Comparison of ENCODE assay signal across 8 mouse cellular contexts in genomic region chr7:45699523-45700141, GRCm38 (mm10). TPM values are rescaled to one million over a fixed set of nuclear protein-coding genes. Genes with fewer than 3 reads are reported as not detected.
A peak's percentile ranks its signal among the peaks of the same experiment; 100 is the strongest.
DNase-seq lines count a peak whose midpoint lies in the region; ATAC-seq lines count a peak whose summit lies in the region.

TSS of gene Car11 (plus strand) at chr7:45699843.

- intact Hi-C loops in left cerebral cortex, postnatal 14 days (cut with DNase I) = loop anchor here (5.0 to 10.0 kb wide), 2 partner anchors 57 to 235 kb away; partner anchors contain the start of gene Bax

- H3K27me3 ChIP-seq in neural tube, embryonic 14.5 days (ENCODE audit: control insufficient read depth, insufficient read depth, low read length) = peaks cover 7% of the 10 kb centered on the region; the same call in 1 of the 2 replicates

- peaks cover 10% of the 10 kb centered on the region; the same call in 1 of the 2 replicates for H3K4me1 ChIP-seq in neural tube, embryonic 14.5 days (ENCODE audit: control insufficient read depth, insufficient read depth, low read length)

- H3K9ac ChIP-seq in neural tube, embryonic 14.5 days (replicated peaks; ENCODE audit: low read depth, low read length) = peak within 1 kb of the TSS; percentile 67

- no peaks in the 10 kb centered on the region for H3K9me3 ChIP-seq in neural tube, embryonic 14.5 days (ENCODE audit: control insufficient read depth, low read length)

- 2% methylated on average over 35 of the region's 36 CpGs for WGBS in neural tube, embryonic 14.5 days

- H3K4me3 ChIP-seq in neural tube, embryonic 14.5 days (ENCODE audit: low read depth, low read length) = peak within 1 kb of the TSS; percentile 46

- H3K4me2 ChIP-seq in neural tube, embryonic 14.5 days (ENCODE audit: low read depth, low read length) = peak within 1 kb of the TSS; percentile 85

- peak within 1 kb of the TSS; percentile 70 for H3K27ac ChIP-seq in neural tube, embryonic 14.5 days (ENCODE audit: low read depth, low read length)

- ATAC-seq in neural tube, embryonic 14.5 days (ENCODE audit: low read depth) = no peak

- peak; percentile 59 for DNase-seq in cerebellum, adult 11 months
- no peak for DNase-seq in cerebellum, postnatal 4 days (ENCODE audit: low spot score in 2 of 2)
- peak; percentile 35 for DNase-seq in retina, postnatal 1 day
- no peak for DNase-seq in retina, embryonic 14.5 days (ENCODE audit: low spot score)
- peak; percentile 36 for DNase-seq in gastrocnemius, postnatal 10 days
- peak in 1 of 2 experiments; percentile 60 for DNase-seq in left cerebral cortex, postnatal 14 days (ENCODE audit: low spot score in 2 of 2)
- DNase-seq in urinary bladder, postnatal 25 days (ENCODE audit: low spot score) = no peak

- H3K36me3 ChIP-seq in neural tube, embryonic 14.5 days (ENCODE audit: control insufficient read depth, insufficient read depth, low read length) = no peaks in the 10 kb centered on the region

RNA-seq across cellular contexts. Expression of gene Car11, which starts in this region (rescaled TPM):
- 1 to 10 TPM; 3.4 to 3.9 TPM for total RNA-seq in gastrocnemius, postnatal 10 days (2021)
- total RNA-seq in left cerebral cortex, postnatal 14 days (2021) = 100 to 1,000 TPM; 168 to 172 TPM
- 31.9 and 32.8 TPM in 2 replicates for polyA plus RNA-seq in neural tube, embryonic 14.5 days (2014; fragmentation: Nextera tagmentation; extraction: Ambion mirVana)

Comparison
In these comparisons a context has a peak if more than half of its experiments do, and no peak if none do; other contexts are left out.
1. RNA of gene Car11 (total RNA-seq): 168 to 172 TPM in left cerebral cortex, postnatal 14 days; 3.4 to 3.9 TPM in gastrocnemius, postnatal 10 days; every median in the first group is over 10 times any median in the second.
2. DNase-seq: peak in cerebellum, adult 11 months (single experiment), retina, postnatal 1 day (single experiment) and gastrocnemius, postnatal 10 days (single experiment); none in cerebellum, postnatal 4 days (0 of 2), retina, embryonic 14.5 days (single experiment) and urinary bladder, postnatal 25 days (single experiment).